Mouse (Mus musculus) CH12.LX (cell line): ENCODE results near the gene Thsd4.

Experiments used
- CTCF ChIP-seq, 2 experiments: IDR thresholded peaks in 1 of 2; conservative IDR thresholded peaks in 1 of 2; 2 replicates each; pipeline ENCODE4 v1.5.1; 2011 to 2012; ENCODE audit warnings: low read depth in 2 of 2, low read length in 2 of 2, improper control_type of control experiment in 1 of 2, inconsistent platforms in 1 of 2, mild to moderate bottlenecking in 1 of 2, moderate library complexity in 1 of 2
- E2F4 ChIP-seq: IDR thresholded peaks from 2 replicates; pipeline ENCODE4 v1.6.1; 2011; ENCODE audit warnings: low read depth, low read length, improper control_type of control experiment; ENCODE audit not compliant: insufficient replicate concordance
- MAFK ChIP-seq: IDR thresholded peaks from 2 replicates; pipeline ENCODE4 v1.6.1; 2011; ENCODE audit warnings: low read length, improper control_type of control experiment; ENCODE audit not compliant: insufficient replicate concordance
- PAX5 ChIP-seq: IDR thresholded peaks from 2 replicates; pipeline ENCODE4 v1.6.1; 2012; ENCODE audit warnings: low read length, inconsistent platforms, mixed read lengths
- RAD21 ChIP-seq: IDR thresholded peaks from 2 replicates; pipeline ENCODE4 v1.6.1; 2011; ENCODE audit warnings: low read depth, mild to moderate bottlenecking, low read length, improper control_type of control experiment, moderate library complexity
- ZNF384 ChIP-seq: IDR thresholded peaks from 2 replicates; pipeline ENCODE4 v1.6.1; 2012; ENCODE audit warnings: low read depth, low read length, improper control_type of control experiment, inconsistent platforms

- no peak for TF ChIP-seq RAD21
- TF ChIP-seq ZNF384 = no peak
- no peak for TF ChIP-seq E2F4
- no peak for TF ChIP-seq MAFK
- no peak for TF ChIP-seq PAX5
- TF ChIP-seq CTCF (conservative IDR thresholded peaks at IDR 0.05 in 1 of 2, IDR thresholded peaks at IDR 0.05 in 1 of 2; ENCODE audit: low read depth in 2 of 2, low read length in 2 of 2) = no peak
Measured at GRCm38 (mm10) chr9:60106683-60107082, 415.2 kb downstream of the Thsd4 start.
